Mouse (Mus musculus) spleen, adult 2 months (tissue): ENCODE results near the gene Tbxas1. TPM values are rescaled to one million over a fixed set of nuclear protein-coding genes. Genes with fewer than 3 reads are reported as not detected.

Experiments
- DNase-seq, 2 experiments: peaks; one replicate each; pipeline versions ENCODE4 v3.0.0 to v3.0.0-alpha.2; 2012 to 2021; ENCODE audit warnings: low spot score in 2 of 2, low read depth in 1 of 2
- H3K27ac ChIP-seq: fragments of 200-500 bp; 2 replicates; pipeline ENCODE4 v1.5.1; 2012; ENCODE audit warnings: low read length, inconsistent platforms; ENCODE audit not compliant: insufficient read depth
- H3K27me3 ChIP-seq: fragments of 200-500 bp; 2 replicates; pipeline ENCODE4 v1.6.1; 2012; ENCODE audit warnings: mild to moderate bottlenecking, moderate library complexity, low read length, inconsistent platforms; ENCODE audit not compliant: control insufficient read depth, insufficient read depth
- H3K36me3 ChIP-seq: fragments of 200-500 bp; 2 replicates; pipeline ENCODE4 v1.6.1; 2012; ENCODE audit warnings: mild to moderate bottlenecking, low read length, inconsistent platforms; ENCODE audit not compliant: control insufficient read depth, insufficient read depth
- H3K4me1 ChIP-seq: fragments of 200-500 bp; 2 replicates; pipeline ENCODE4 v1.6.1; 2011; ENCODE audit warnings: inconsistent platforms; ENCODE audit not compliant: control insufficient read depth, insufficient read depth, insufficient read length
- H3K4me3 ChIP-seq: fragments of 200-500 bp; 2 replicates; pipeline ENCODE4 v1.5.1; 2011; ENCODE audit warnings: mild to moderate bottlenecking, inconsistent platforms; ENCODE audit not compliant: insufficient read depth, insufficient read length; ENCODE audit errors: extremely low read depth
- CTCF ChIP-seq: fragments of 200-500 bp; IDR thresholded peaks from 2 replicates; pipeline ENCODE4 v1.5.1; 2011; ENCODE audit warnings: mild to moderate bottlenecking, inconsistent platforms; ENCODE audit not compliant: insufficient read depth, insufficient read length, insufficient replicate concordance; ENCODE audit errors: extremely low read depth
- POLR2A ChIP-seq: fragments of 200-500 bp; IDR thresholded peaks from 2 replicates; pipeline ENCODE4 v1.6.1; 2011; ENCODE audit warnings: low read depth, low read length, inconsistent platforms
- WGBS: fragments of 180-500 bp; shearing (Covaris S2); methylation state at CpG from one replicate; pipeline ENCODE4 v1.1.7; 2018; 5-methylcytosine and 5-hydroxymethylcytosine counted together
- polyA plus RNA-seq: library from polyadenylated mRNA; depleted of rRNA; stranded (reverse); fragments of >200 nt; gene quantifications from 2 replicates; pipeline ENCODE4 v1.2.3, GENCODE M21; 2012

Tbxas1 gene
- polyA plus RNA-seq, 1 experiment = 14.0 TPM

DNA sequence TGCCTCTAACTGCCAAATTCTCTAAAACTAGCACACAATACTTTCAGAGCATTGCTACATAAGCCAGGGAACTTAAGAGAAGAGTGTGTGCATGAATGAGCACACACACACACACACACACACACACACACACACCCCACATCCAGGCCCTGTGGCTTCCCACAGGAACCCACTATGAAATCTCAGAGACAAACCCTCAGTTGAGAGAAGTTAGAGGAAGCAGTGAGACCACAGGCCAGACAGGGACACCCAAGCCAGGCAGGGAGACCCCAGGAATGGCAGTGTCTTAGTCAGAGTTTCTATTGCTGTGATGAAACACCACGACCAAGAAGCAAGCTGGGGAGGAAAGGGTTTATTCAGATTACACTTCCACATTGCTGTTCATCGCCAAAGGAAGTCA is 188.3 kb downstream of the Tbxas1 start:
- TF ChIP-seq POLR2A (no peak), CTCF (no peak)
- Histone ChIP-seq H3K4me3 (no peak overlapping the region), H3K27me3 (no peaks in the 10 kb centered on the region), H3K36me3 (no peaks in the 10 kb centered on the region), H3K4me1 (peaks cover 2% of the 10 kb centered on the region; the same call in 1 of the 2 replicates), H3K27ac (no peak overlapping the region)
- no peak for DNase-seq
- 36% methylated on average over 2 of the region's 2 CpGs for WGBS

DNA sequence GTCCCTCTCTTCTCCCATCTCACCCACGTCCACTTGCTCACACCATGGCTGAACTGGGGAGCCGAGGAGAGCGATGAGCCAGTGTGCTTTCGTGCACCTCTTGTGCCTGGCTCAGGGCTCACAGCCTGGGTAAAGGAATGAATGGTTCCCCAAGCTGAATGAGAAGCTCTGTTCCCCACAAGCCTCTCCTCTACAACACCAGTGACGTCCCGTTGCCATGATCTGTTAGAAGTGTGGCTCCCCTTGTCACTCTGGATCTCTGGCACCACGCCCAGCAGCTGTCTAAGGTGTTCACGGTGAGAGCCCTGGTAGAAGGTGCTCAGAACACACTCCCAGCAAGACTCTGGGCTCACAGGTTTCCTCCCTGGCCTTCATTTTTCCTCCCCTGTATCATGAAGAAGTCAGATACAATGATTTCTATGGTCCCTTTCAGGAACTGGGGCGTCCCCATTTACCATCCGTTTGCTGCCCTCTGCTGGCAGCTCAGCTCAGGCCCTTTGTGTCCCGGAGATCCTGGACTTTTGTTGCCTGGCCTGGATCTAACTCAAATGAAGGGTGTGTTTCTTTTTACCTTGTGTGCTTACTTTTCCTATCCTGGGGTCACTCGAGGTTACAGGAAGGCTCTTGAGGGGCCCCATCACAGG is 191.9 kb downstream of the Tbxas1 start:
- Histone ChIP-seq H3K36me3 (no peaks in the 10 kb centered on the region), H3K27me3 (no peaks in the 10 kb centered on the region), H3K4me1 (no peaks in the 10 kb centered on the region), H3K4me3 (no peak overlapping the region), H3K27ac (no peak overlapping the region)
- DNase-seq = peak; percentile 25 to 61
- 57% methylated on average over 12 of the region's 12 CpGs for WGBS
- peak; percentile 75; the same call in 1 of the 2 replicates for TF ChIP-seq CTCF
- no peak for TF ChIP-seq POLR2A

GRCm38 (mm10) chr6:39072664-39073063 is 197.5 kb downstream of the Tbxas1 start:
- WGBS = 76% methylated on average over 5 of the region's 5 CpGs
- DNase-seq = no peak
- Histone ChIP-seq H3K27me3 (no peaks in the 10 kb centered on the region), H3K4me1 (no peaks in the 10 kb centered on the region), H3K27ac (no peak overlapping the region), H3K36me3 (no peaks in the 10 kb centered on the region), H3K4me3 (no peak overlapping the region)
- no peak for TF ChIP-seq CTCF
- TF ChIP-seq POLR2A = no peak

GRCm38 (mm10) chr6:39074186-39074585 is 199.0 kb downstream of the Tbxas1 start:
- no peak for TF ChIP-seq POLR2A
- no peak for TF ChIP-seq CTCF
- Histone ChIP-seq H3K27me3 (no peaks in the 10 kb centered on the region), H3K4me3 (no peak overlapping the region), H3K4me1 (no peaks in the 10 kb centered on the region), H3K36me3 (no peaks in the 10 kb centered on the region), H3K27ac (no peak overlapping the region)
- no peak for DNase-seq

- TF ChIP-seq POLR2A = no peak
- TF ChIP-seq CTCF = no peak
- no peaks in the 10 kb centered on the region for H3K27me3 ChIP-seq
- H3K27ac ChIP-seq = no peak overlapping the region
- no peak overlapping the region for H3K4me3 ChIP-seq
- no peaks in the 10 kb centered on the region for H3K36me3 ChIP-seq
- no peak for DNase-seq
- H3K4me1 ChIP-seq = no peaks in the 10 kb centered on the region
Observed at GRCm38 (mm10) chr6:39076498-39076897, 201.3 kb downstream of the Tbxas1 start.

- WGBS = 86% methylated on average over 4 of the region's 4 CpGs
- Histone ChIP-seq H3K27me3 (no peaks in the 10 kb centered on the region), H3K4me1 (no peaks in the 10 kb centered on the region), H3K27ac (no peak overlapping the region), H3K4me3 (no peak overlapping the region), H3K36me3 (peaks cover 3% of the 10 kb centered on the region; the same call in 1 of the 2 replicates)
- no peak for TF ChIP-seq POLR2A
- TF ChIP-seq CTCF = no peak
- DNase-seq = no peak
Observed at GRCm38 (mm10) chr6:39104631-39105030, 229.4 kb downstream of the Tbxas1 start.

DNA sequence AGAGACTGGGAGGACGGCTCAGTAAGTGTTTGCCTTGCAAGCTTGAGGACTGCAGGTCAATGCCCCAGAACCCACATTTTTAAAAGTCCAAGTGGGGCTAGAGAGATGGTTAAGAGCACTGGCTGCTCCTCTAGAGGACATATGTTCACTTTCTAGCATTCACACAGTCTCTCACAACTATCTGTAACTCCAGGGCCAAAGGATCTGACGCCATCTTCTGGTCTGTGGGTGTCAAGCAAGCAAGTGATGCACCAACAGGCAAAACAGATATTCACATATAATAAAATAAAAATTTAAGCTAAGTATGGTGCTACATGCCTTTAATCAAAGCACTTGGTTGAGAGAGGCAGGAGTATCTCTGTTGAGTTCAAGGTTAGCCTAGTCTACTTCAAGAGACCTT is 231.6 kb downstream of the Tbxas1 start:
- peaks cover 2% of the 10 kb centered on the region; the same call in 1 of the 2 replicates for H3K36me3 ChIP-seq
- 88% methylated on average over 2 of the region's 2 CpGs for WGBS
- H3K27ac ChIP-seq = no peak overlapping the region

More for the DNA sequence above, 231.6 kb downstream of the Tbxas1 start:
- Histone ChIP-seq H3K4me1 (no peaks in the 10 kb centered on the region), H3K4me3 (no peak overlapping the region), H3K27me3 (no peaks in the 10 kb centered on the region)
- no peak for DNase-seq
- TF ChIP-seq POLR2A (no peak), CTCF (no peak)
